Mouse (Mus musculus): ENCODE data around the gene Rpl9-ps1. TPM values are rescaled to one million over a fixed set of nuclear protein-coding genes. Genes with fewer than 3 reads are reported as not detected.

The Rpl9-ps1 gene
- not detected in 2 replicates for polyA plus RNA-seq (2015; fragmentation: Nextera tagmentation; extraction: Ambion mirVana)

GRCm38 (mm10) chr11:83645521-83645920 lies at the start of gene Rpl9-ps1:
Gene Rpl9-ps1 (minus strand): TSS chr11:83645621.

GRCm38 (mm10) chr11:83662204-83662603 lies 16.8 kb upstream of the Rpl9-ps1 start, which contains the start of gene Ccl4:
Gene Ccl4 (plus strand): TSS chr11:83662584.

GRCm38 (mm10) chr11:83649305-83649841 lies 4.0 kb upstream of the Rpl9-ps1 start, which contains the start of gene Ccl3:
Gene Ccl3 (minus strand): TSS chr11:83649355.

Other genes with a start within 250 kb of the Rpl9-ps1 start
- gene Rasl10b, start 236.5 kb downstream of the Rpl9-ps1 start, polyA plus RNA-seq (2015; fragmentation: Nextera tagmentation; extraction: Ambion mirVana) = 1.2 and 1.4 TPM in 2 replicates
- 0.05 TPM in 1 of 2 replicates, not detected in the other for gene Gas2l2, start 216.2 kb downstream of the Rpl9-ps1 start, polyA plus RNA-seq (2015; fragmentation: Nextera tagmentation; extraction: Ambion mirVana)
- 0.35 and 0.88 TPM in 2 replicates for gene 1700020L24Rik, start 207.9 kb downstream of the Rpl9-ps1 start, polyA plus RNA-seq (2015; fragmentation: Nextera tagmentation; extraction: Ambion mirVana)
- gene Mmp28, start 182.6 kb downstream of the Rpl9-ps1 start, polyA plus RNA-seq (2015; fragmentation: Nextera tagmentation; extraction: Ambion mirVana) = 2.6 and 4.3 TPM in 2 replicates
- 3.5 and 3.9 TPM in 2 replicates for gene Taf15, start 172.5 kb downstream of the Rpl9-ps1 start, polyA plus RNA-seq (2015; fragmentation: Nextera tagmentation; extraction: Ambion mirVana)
- gene Heatr9, start 123.4 kb downstream of the Rpl9-ps1 start, polyA plus RNA-seq (2015; fragmentation: Nextera tagmentation; extraction: Ambion mirVana) = not detected in 2 replicates
- 0.45 and 1.5 TPM in 2 replicates for gene Ccl5, start 115.1 kb downstream of the Rpl9-ps1 start, polyA plus RNA-seq (2015; fragmentation: Nextera tagmentation; extraction: Ambion mirVana)
- 10.8 and 14.0 TPM in 2 replicates for gene Ccl9, start 67.0 kb downstream of the Rpl9-ps1 start, polyA plus RNA-seq (2015; fragmentation: Nextera tagmentation; extraction: Ambion mirVana)
- gene Ccl6, start 52.5 kb downstream of the Rpl9-ps1 start, polyA plus RNA-seq (2015; fragmentation: Nextera tagmentation; extraction: Ambion mirVana) = 15.0 and 15.2 TPM in 2 replicates
- gene Ccl3, start 3.7 kb upstream of the Rpl9-ps1 start, polyA plus RNA-seq (2015; fragmentation: Nextera tagmentation; extraction: Ambion mirVana) = 0.19 and 0.29 TPM in 2 replicates
- 0.21 and 0.23 TPM in 2 replicates for gene Ccl4, start 17.0 kb upstream of the Rpl9-ps1 start, polyA plus RNA-seq (2015; fragmentation: Nextera tagmentation; extraction: Ambion mirVana)
- 5.4 and 7.2 TPM in 2 replicates for gene Wfdc17, start 58.4 kb upstream of the Rpl9-ps1 start, polyA plus RNA-seq (2015; fragmentation: Nextera tagmentation; extraction: Ambion mirVana)
- gene Wfdc18, start 63.4 kb upstream of the Rpl9-ps1 start, polyA plus RNA-seq (2015; fragmentation: Nextera tagmentation; extraction: Ambion mirVana) = not detected in 2 replicates
- gene Wfdc21, start 101.3 kb upstream of the Rpl9-ps1 start, polyA plus RNA-seq (2015; fragmentation: Nextera tagmentation; extraction: Ambion mirVana) = 1.2 and 54.1 TPM in 2 replicates
- gene Heatr6, start 108.1 kb upstream of the Rpl9-ps1 start, polyA plus RNA-seq (2015; fragmentation: Nextera tagmentation; extraction: Ambion mirVana) = 8.0 and 10.4 TPM in 2 replicates
- gene Hnf1b, start 204.4 kb upstream of the Rpl9-ps1 start, polyA plus RNA-seq (2015; fragmentation: Nextera tagmentation; extraction: Ambion mirVana) = not detected in 2 replicates

All from skeletal muscle tissue, postnatal 0 days (tissue).